Mouse (Mus musculus) MEL (cell line): ENCODE measurements at regions not wholly inside any gene's neighbourhood (a gene's known extent, or its start where the extent isn't known, plus 50 kb on each side); places are given as distances from the start of the nearest gene placed in this dataset.

Experiments used
- CTCF ChIP-seq, 3 experiments: IDR thresholded peaks in 2 of 3; conservative IDR thresholded peaks in 1 of 3; 2 replicates each; pipeline ENCODE4 v1.5.1; 2011 to 2012; ENCODE audit warnings: low read length in 3 of 3, low read depth in 2 of 3, mild to moderate bottlenecking in 2 of 3, improper control_type of control experiment in 1 of 3, inconsistent platforms in 1 of 3, mixed read lengths in 1 of 3, moderate library complexity in 1 of 3; ENCODE audit not compliant: control insufficient read depth in 1 of 3, insufficient read depth in 1 of 3, poor library complexity in 1 of 3, severe bottlenecking in 1 of 3
- EP300 ChIP-seq, 2 experiments: IDR thresholded peaks; 2 replicates each; pipeline ENCODE4 v1.6.1; 2011; ENCODE audit warnings: improper control_type of control experiment in 2 of 2, low read length in 2 of 2, low read depth in 1 of 2, mild to moderate bottlenecking in 1 of 2
- MAFK ChIP-seq: IDR thresholded peaks from 2 replicates; pipeline ENCODE4 v1.6.1; 2011; ENCODE audit warnings: low read depth, mild to moderate bottlenecking, low read length, improper control_type of control experiment, borderline replicate concordance
- MXI1 ChIP-seq: IDR thresholded peaks from 2 replicates; pipeline ENCODE4 v1.6.1; 2011; ENCODE audit warnings: mild to moderate bottlenecking, low read depth, low read length, improper control_type of control experiment
- POLR2A ChIP-seq, 2 experiments: IDR thresholded peaks; 2 replicates each; pipeline ENCODE4 v1.6.1; 2011 to 2012; ENCODE audit warnings: low read length in 2 of 2, mild to moderate bottlenecking in 2 of 2, control low read depth in 1 of 2, improper control_type of control experiment in 1 of 2, low read depth in 1 of 2, moderate library complexity in 1 of 2; ENCODE audit not compliant: control insufficient read depth in 1 of 2, insufficient read depth in 1 of 2, poor library complexity in 1 of 2
- POLR2AphosphoS5 ChIP-seq: IDR thresholded peaks from 2 replicates; pipeline ENCODE4 v1.6.1; 2012; ENCODE audit warnings: low read depth, borderline replicate concordance, mild to moderate bottlenecking, inconsistent platforms, low read length, moderate library complexity, mixed read lengths
- RAD21 ChIP-seq: IDR thresholded peaks from 2 replicates; pipeline ENCODE4 v1.6.1; 2011; ENCODE audit warnings: mild to moderate bottlenecking, low read depth, low read length, improper control_type of control experiment
- RCOR1 ChIP-seq: IDR thresholded peaks from 2 replicates; pipeline ENCODE4 v1.6.1; 2012; ENCODE audit warnings: low read depth, mild to moderate bottlenecking, inconsistent platforms, low read length, improper control_type of control experiment

GRCm38 (mm10) chr13:116002391-116002899 lies 307.0 kb downstream of the Isl1 start:
- TF ChIP-seq POLR2A (IDR thresholded peaks at IDR 0.05; ENCODE audit: control insufficient read depth in 1 of 2, insufficient read depth in 1 of 2, low read depth in 1 of 2, low read length in 2 of 2, poor library complexity in 1 of 2) = no peak
- TF ChIP-seq MXI1 = no peak
- TF ChIP-seq POLR2AphosphoS5 = no peak
- no peak for TF ChIP-seq CTCF (IDR thresholded peaks at IDR 0.05 in 2 of 3, conservative IDR thresholded peaks at IDR 0.05 in 1 of 3; ENCODE audit: control insufficient read depth in 1 of 3, insufficient read depth in 1 of 3, low read depth in 2 of 3, low read length in 3 of 3, poor library complexity in 1 of 3, severe bottlenecking in 1 of 3)
- TF ChIP-seq MAFK = no peak
- no peak for TF ChIP-seq RCOR1
- TF ChIP-seq EP300 (IDR thresholded peaks at IDR 0.05; ENCODE audit: low read depth in 1 of 2, low read length in 2 of 2) = no peak
- TF ChIP-seq RAD21 = no peak
